Mouse (Mus musculus) heart, embryonic 15.5 days (tissue): Measurements from ENCODE around the gene Zkscan5. TPM values are rescaled to one million over a fixed set of nuclear protein-coding genes. Genes with fewer than 3 reads are reported as not detected.
A peak's percentile ranks its signal among the peaks of the same experiment; 100 is the strongest.
"Not testable (repeated sequence)": the region's sequence is repeated elsewhere in the genome, so short reads cannot be mapped to it uniquely, and the experiment has no call there.

Source experiments
- ATAC-seq: fragments of 200-750 bp; cut with Nextera tagmentation; replicated peaks from 2 replicates; pipeline ENCODE4 v1.8.0; 2017; ENCODE audit warnings: low read depth, moderate TSS enrichment; ENCODE audit not compliant: insufficient number of reproducible peaks, insufficient read depth, low FRiP score
- H3K27ac ChIP-seq: fragments of 300-500 bp; sonication (generic); 2 replicates; pipeline ENCODE4 v1.5.1; 2015; ENCODE audit warnings: mild to moderate bottlenecking, inconsistent platforms
- H3K27me3 ChIP-seq: fragments of 300-500 bp; sonication (generic); 2 replicates; pipeline ENCODE4 v1.6.1; 2015; ENCODE audit warnings: inconsistent platforms
- H3K36me3 ChIP-seq: fragments of 300-500 bp; sonication (generic); 2 replicates; pipeline ENCODE4 v1.6.1; 2015; ENCODE audit warnings: mild to moderate bottlenecking, inconsistent platforms
- H3K4me1 ChIP-seq: fragments of 300-500 bp; sonication (generic); replicated peaks from 2 replicates; pipeline ENCODE4 v1.6.1; 2015; ENCODE audit warnings: inconsistent platforms
- H3K4me2 ChIP-seq: fragments of 300-500 bp; sonication (generic); 2 replicates; pipeline ENCODE4 v1.6.1; 2015; ENCODE audit warnings: inconsistent platforms, mild to moderate bottlenecking, moderate library complexity
- H3K4me3 ChIP-seq: fragments of 300-500 bp; sonication (generic); 2 replicates; pipeline ENCODE4 v1.5.1; 2015; ENCODE audit warnings: mild to moderate bottlenecking, inconsistent platforms
- H3K9ac ChIP-seq: fragments of 300-500 bp; sonication (generic); 2 replicates; pipeline ENCODE4 v1.6.1; 2015; ENCODE audit warnings: mild to moderate bottlenecking, inconsistent platforms
- H3K9me3 ChIP-seq: fragments of 300-500 bp; sonication (generic); replicated peaks from 2 replicates; pipeline ENCODE4 v1.6.1; 2016; ENCODE audit warnings: inconsistent platforms
- WGBS: fragments of 180-500 bp; shearing (Covaris S2); methylation state at CpG from one replicate; pipeline ENCODE4 v1.1.7; 2015; ENCODE audit warnings: mixed read lengths; 5-methylcytosine and 5-hydroxymethylcytosine counted together
- polyA plus RNA-seq: library from polyadenylated mRNA; unstranded; fragments of >200 nt; fragmentation: Nextera tagmentation; extraction: Ambion mirVana; gene quantifications from 2 replicates; pipeline ENCODE4 v1.2.1, GENCODE M21; 2015

The Zkscan5 gene
- polyA plus RNA-seq, 1 experiment from 2014 or later: 8.4 TPM

GRCm38 (mm10) chr5:145213505-145213904 lies 9.1 kb downstream of the Zkscan5 start:
- Histone ChIP-seq H3K4me3 (no peak overlapping the region), H3K4me2 (no peak overlapping the region), H3K9me3 (no peaks in the 10 kb centered on the region), H3K9ac (no peak overlapping the region), H3K27ac (no peak overlapping the region), H3K4me1 (no peaks in the 10 kb centered on the region), H3K27me3 (no peaks in the 10 kb centered on the region), H3K36me3 (peaks cover 61% of the 10 kb centered on the region)
- WGBS: 90% methylated on average over 3 of the region's 3 CpGs
- ATAC-seq: no peak

DNA sequence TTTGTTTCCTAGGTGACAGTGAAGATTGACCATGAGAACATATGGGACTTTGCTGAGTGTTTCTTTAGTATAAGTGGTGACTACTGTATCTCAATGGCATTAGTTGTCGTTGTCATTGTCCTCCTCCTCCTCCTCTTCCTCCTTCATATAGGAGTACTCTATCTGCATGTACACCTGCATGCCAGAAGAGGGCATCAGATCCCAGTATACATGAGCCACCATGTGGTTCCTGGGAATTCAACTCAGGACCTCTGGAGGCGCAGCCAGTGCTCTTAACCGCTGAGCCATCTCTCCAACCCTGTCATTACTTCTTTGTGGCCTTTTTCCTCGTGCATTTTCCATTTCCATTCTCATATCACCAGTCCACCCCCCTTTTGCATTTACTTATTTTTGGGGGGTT lies 10.3 kb downstream of the Zkscan5 start:
- no peaks in the 10 kb centered on the region for H3K4me1 ChIP-seq
- no peaks in the 10 kb centered on the region for H3K9me3 ChIP-seq
- no peak overlapping the region for H3K4me2 ChIP-seq
- H3K27me3 ChIP-seq: no peaks in the 10 kb centered on the region
- no peak overlapping the region for H3K4me3 ChIP-seq
- H3K36me3 ChIP-seq: peaks cover 65% of the 10 kb centered on the region
- no peak overlapping the region for H3K27ac ChIP-seq
- 68% methylated on average over 4 of the region's 4 CpGs for WGBS
- ATAC-seq: no peak
- no peak overlapping the region for H3K9ac ChIP-seq

- Histone ChIP-seq H3K9ac (no peak overlapping the region), H3K4me1 (no peaks in the 10 kb centered on the region), H3K9me3 (no peaks in the 10 kb centered on the region), H3K36me3 (peaks cover 57% of the 10 kb centered on the region), H3K27me3 (no peaks in the 10 kb centered on the region), H3K27ac (no peak overlapping the region), H3K4me3 (no peak overlapping the region), H3K4me2 (no peak overlapping the region)
- no peak for ATAC-seq
- WGBS: 82% methylated on average over 6 of the region's 6 CpGs
These were observed 13.4 kb downstream of the Zkscan5 start for GRCm38 (mm10) chr5:145217746-145218145.

DNA sequence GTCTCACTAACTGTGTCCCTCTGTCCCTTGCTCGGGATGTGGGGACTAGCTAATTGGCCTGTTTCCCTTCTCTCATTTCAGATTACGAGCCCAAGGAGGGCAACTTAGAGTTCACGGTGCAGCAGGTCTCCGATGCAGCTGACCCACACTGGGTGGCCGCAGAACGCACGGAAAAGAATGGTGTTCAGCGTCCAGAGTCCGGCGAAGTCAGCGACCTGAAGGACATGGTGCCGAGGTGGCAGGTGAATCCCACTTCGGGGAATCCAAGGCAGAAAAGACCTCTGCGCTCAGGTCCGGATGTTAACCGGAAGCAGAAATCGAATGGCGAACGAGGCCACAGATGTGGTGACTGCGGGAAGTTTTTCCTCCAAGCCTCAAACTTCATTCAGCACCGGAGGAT lies 13.8 kb downstream of the Zkscan5 start:
- Histone ChIP-seq H3K4me1 (no peaks in the 10 kb centered on the region), H3K4me2 (no peak overlapping the region), H3K36me3 (peaks cover 53% of the 10 kb centered on the region), H3K27me3 (no peaks in the 10 kb centered on the region), H3K4me3 (no peak overlapping the region), H3K9me3 (no peaks in the 10 kb centered on the region), H3K27ac (no peak overlapping the region), H3K9ac (no peak overlapping the region)
- 94% methylated on average over 21 of the region's 21 CpGs for WGBS
- ATAC-seq: no peak

GRCm38 (mm10) chr5:145218671-145219070 lies 14.3 kb downstream of the Zkscan5 start:
- ATAC-seq: no peak
- WGBS: 94% methylated on average over 20 of the region's 20 CpGs
- H3K27me3 ChIP-seq: no peaks in the 10 kb centered on the region

DNA sequence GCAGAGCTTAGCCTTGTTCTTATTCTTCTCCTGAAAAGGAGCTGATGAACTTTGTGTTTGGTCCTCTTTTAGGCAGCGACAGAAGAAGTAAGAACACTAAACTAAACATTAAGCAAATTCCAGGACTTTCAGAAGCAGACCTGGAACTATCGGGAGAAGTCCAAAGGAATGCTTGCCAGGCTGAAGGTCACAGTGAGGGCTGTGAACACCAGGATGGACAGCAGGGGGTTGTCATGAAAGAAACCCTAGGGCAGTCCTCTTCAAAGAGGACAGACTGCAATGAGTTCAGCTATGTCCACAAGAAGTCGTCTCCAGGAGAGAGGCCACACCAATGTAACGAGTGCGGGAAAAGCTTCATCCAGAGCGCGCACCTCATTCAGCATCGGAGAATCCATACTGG lies 15.6 kb downstream of the Zkscan5 start:
- Histone ChIP-seq H3K27ac (no peak overlapping the region), H3K4me1 (no peaks in the 10 kb centered on the region), H3K9me3 (no peaks in the 10 kb centered on the region), H3K27me3 (no peaks in the 10 kb centered on the region), H3K4me2 (no peak overlapping the region), H3K9ac (no peak overlapping the region), H3K4me3 (no peak overlapping the region), H3K36me3 (peaks cover 42% of the 10 kb centered on the region)
- 90% methylated on average over 8 of the region's 8 CpGs for WGBS
- no peak for ATAC-seq

More at GRCm38 (mm10) chr5:145218671-145219070, 14.3 kb downstream of the Zkscan5 start:
- H3K9ac ChIP-seq: no peak overlapping the region
- H3K9me3 ChIP-seq: no peaks in the 10 kb centered on the region
- no peaks in the 10 kb centered on the region for H3K4me1 ChIP-seq
- H3K4me2 ChIP-seq: no peak overlapping the region
- H3K27ac ChIP-seq: no peak overlapping the region
- no peak overlapping the region for H3K4me3 ChIP-seq
- peaks cover 50% of the 10 kb centered on the region for H3K36me3 ChIP-seq

DNA sequence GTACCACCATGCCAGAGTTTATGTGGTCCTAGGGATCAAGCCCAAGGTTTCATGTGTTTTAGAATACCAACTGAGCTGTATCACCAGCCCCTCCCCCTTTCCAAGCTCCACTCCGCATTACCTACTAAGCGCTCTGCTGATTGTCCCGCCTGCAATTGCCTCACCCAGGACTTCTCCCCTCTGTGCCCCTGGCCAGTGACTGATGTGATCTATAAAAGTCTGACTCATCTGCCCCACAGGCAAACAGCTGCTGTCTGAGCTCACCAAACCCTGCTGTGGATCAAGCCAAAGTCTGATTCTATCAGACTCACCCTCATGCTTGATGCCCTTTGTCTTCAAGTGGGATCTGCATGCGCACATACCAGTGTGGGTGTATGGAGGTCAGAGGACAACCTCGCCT lies 18.5 kb downstream of the Zkscan5 start:
- H3K4me3 ChIP-seq: no peak overlapping the region
- 84% methylated on average over 5 of the region's 5 CpGs for WGBS
- no peaks in the 10 kb centered on the region for H3K4me1 ChIP-seq
- no peaks in the 10 kb centered on the region for H3K27me3 ChIP-seq
- H3K4me2 ChIP-seq: no peak overlapping the region
- H3K9me3 ChIP-seq: no peaks in the 10 kb centered on the region
- no peak overlapping the region for H3K27ac ChIP-seq
- ATAC-seq: no peak
- H3K36me3 ChIP-seq: peaks cover 38% of the 10 kb centered on the region
- H3K9ac ChIP-seq: no peak overlapping the region

- H3K4me1 ChIP-seq: no peaks in the 10 kb centered on the region
- H3K27me3 ChIP-seq: no peaks in the 10 kb centered on the region
- H3K9me3 ChIP-seq: no peaks in the 10 kb centered on the region
- 74% methylated on average over 12 of the region's 12 CpGs for WGBS
- 0 out of 2 replicates have a peak, but pooled peaks have one; percentile 12 for ATAC-seq
- H3K4me3 ChIP-seq: no peak overlapping the region
- no peak overlapping the region for H3K27ac ChIP-seq
- no peak overlapping the region for H3K9ac ChIP-seq
- H3K4me2 ChIP-seq: no peak overlapping the region
- peaks cover 33% of the 10 kb centered on the region for H3K36me3 ChIP-seq
These were observed 19.0 kb downstream of the Zkscan5 start for GRCm38 (mm10) chr5:145223395-145223794.

DNA sequence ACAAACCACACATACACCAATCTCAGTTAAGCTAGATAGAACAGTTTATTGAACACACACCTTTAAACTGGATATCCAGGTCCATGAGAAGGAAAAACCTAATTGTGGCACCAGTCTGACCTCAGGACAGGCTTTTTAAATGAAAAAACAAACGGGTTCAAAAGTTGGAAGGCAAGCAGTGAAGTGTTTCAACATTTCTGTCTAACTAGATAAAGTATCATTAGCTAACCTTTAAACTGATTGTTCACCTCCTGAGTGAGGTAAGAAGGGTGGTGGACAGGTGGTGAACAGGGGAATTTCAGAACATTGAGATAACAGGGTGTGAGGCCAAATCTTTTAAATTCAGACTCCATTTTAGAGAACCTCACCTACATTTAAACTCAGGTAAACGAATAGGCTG lies 22.1 kb downstream of the Zkscan5 start:
- Histone ChIP-seq H3K36me3 (peaks cover 6% of the 10 kb centered on the region), H3K27ac (no peak overlapping the region), H3K9me3 (no peaks in the 10 kb centered on the region), H3K27me3 (no peaks in the 10 kb centered on the region), H3K4me1 (peaks cover 3% of the 10 kb centered on the region), H3K4me3 (no peak overlapping the region), H3K4me2 (no peak overlapping the region), H3K9ac (no peak overlapping the region)
- no peak for ATAC-seq
- 49% methylated on average over 2 of the region's 2 CpGs for WGBS

GRCm38 (mm10) chr5:145229283-145229682 lies 24.9 kb downstream of the Zkscan5 start:
- not testable (repeated sequence) for H3K9ac ChIP-seq, H3K9me3 ChIP-seq, H3K4me2 ChIP-seq, ATAC-seq, H3K27me3 ChIP-seq, H3K27ac ChIP-seq, H3K4me3 ChIP-seq
- H3K36me3 ChIP-seq: peaks cover 11% of the 10 kb centered on the region
- 74% methylated on average over 6 of the region's 6 CpGs for WGBS
- peaks cover 14% of the 10 kb centered on the region for H3K4me1 ChIP-seq

- H3K4me1 ChIP-seq: peaks cover 14% of the 10 kb centered on the region
- peak overlapping the region; percentile 94 for H3K27ac ChIP-seq
- no peaks in the 10 kb centered on the region for H3K9me3 ChIP-seq
- no peaks in the 10 kb centered on the region for H3K27me3 ChIP-seq
- peaks cover 25% of the 10 kb centered on the region for H3K36me3 ChIP-seq
- peak overlapping the region; percentile 75 for H3K4me3 ChIP-seq
- peak overlapping the region; percentile 72 for H3K4me2 ChIP-seq
- 86% methylated on average over 4 of the region's 4 CpGs for WGBS
- no peak for ATAC-seq
- peak overlapping the region; percentile 98; the same call in 1 of the 2 replicates for H3K9ac ChIP-seq
These were observed 26.3 kb downstream of the Zkscan5 start for GRCm38 (mm10) chr5:145230641-145231040.

- peak within 1 kb of the TSS; percentile 98 for H3K9ac ChIP-seq
- H3K4me1 ChIP-seq: peaks cover 14% of the 10 kb centered on the region
- no peaks in the 10 kb centered on the region for H3K9me3 ChIP-seq
- peak within 1 kb of the TSS; percentile 72 for H3K4me2 ChIP-seq
- peak within 1 kb of the TSS; percentile 94 for H3K27ac ChIP-seq
- H3K27me3 ChIP-seq: no peaks in the 10 kb centered on the region
- 0% methylated on average over 42 of the region's 42 CpGs for WGBS
- ATAC-seq: peak; percentile 99
- peak within 1 kb of the TSS; percentile 75 for H3K4me3 ChIP-seq
- peaks cover 32% of the 10 kb centered on the region for H3K36me3 ChIP-seq
These were observed 27.1 kb downstream of the Zkscan5 start, which contains the start of gene Zfp655 for GRCm38 (mm10) chr5:145231367-145231871. Zfp655 (plus strand) TSS chr5:145231715.
